Mouse (Mus musculus) heart, embryonic 15.5 days (tissue): ENCODE results near the gene Olfr955. TPM values are rescaled to one million over a fixed set of nuclear protein-coding genes. Genes with fewer than 3 reads are reported as not detected.

Experiments
- ATAC-seq: fragments of 200-750 bp; cut with Nextera tagmentation; replicated peaks from 2 replicates; pipeline ENCODE4 v1.8.0; 2017; ENCODE audit warnings: low read depth, moderate TSS enrichment; ENCODE audit not compliant: insufficient number of reproducible peaks, insufficient read depth, low FRiP score
- H3K27ac ChIP-seq: fragments of 300-500 bp; sonication (generic); 2 replicates; pipeline ENCODE4 v1.5.1; 2015; ENCODE audit warnings: mild to moderate bottlenecking, inconsistent platforms
- H3K27me3 ChIP-seq: fragments of 300-500 bp; sonication (generic); 2 replicates; pipeline ENCODE4 v1.6.1; 2015; ENCODE audit warnings: inconsistent platforms
- H3K36me3 ChIP-seq: fragments of 300-500 bp; sonication (generic); 2 replicates; pipeline ENCODE4 v1.6.1; 2015; ENCODE audit warnings: mild to moderate bottlenecking, inconsistent platforms
- H3K4me1 ChIP-seq: fragments of 300-500 bp; sonication (generic); replicated peaks from 2 replicates; pipeline ENCODE4 v1.6.1; 2015; ENCODE audit warnings: inconsistent platforms
- H3K4me2 ChIP-seq: fragments of 300-500 bp; sonication (generic); 2 replicates; pipeline ENCODE4 v1.6.1; 2015; ENCODE audit warnings: inconsistent platforms, mild to moderate bottlenecking, moderate library complexity
- H3K4me3 ChIP-seq: fragments of 300-500 bp; sonication (generic); 2 replicates; pipeline ENCODE4 v1.5.1; 2015; ENCODE audit warnings: mild to moderate bottlenecking, inconsistent platforms
- H3K9ac ChIP-seq: fragments of 300-500 bp; sonication (generic); 2 replicates; pipeline ENCODE4 v1.6.1; 2015; ENCODE audit warnings: mild to moderate bottlenecking, inconsistent platforms
- H3K9me3 ChIP-seq: fragments of 300-500 bp; sonication (generic); replicated peaks from 2 replicates; pipeline ENCODE4 v1.6.1; 2016; ENCODE audit warnings: inconsistent platforms
- WGBS: fragments of 180-500 bp; shearing (Covaris S2); methylation state at CpG from one replicate; pipeline ENCODE4 v1.1.7; 2015; ENCODE audit warnings: mixed read lengths; 5-methylcytosine and 5-hydroxymethylcytosine counted together
- polyA plus RNA-seq: library from polyadenylated mRNA; unstranded; fragments of >200 nt; fragmentation: Nextera tagmentation; extraction: Ambion mirVana; gene quantifications from 2 replicates; pipeline ENCODE4 v1.2.1, GENCODE M21; 2015

The Olfr955 gene
- polyA plus RNA-seq: not detected in 2 replicates

DNA sequence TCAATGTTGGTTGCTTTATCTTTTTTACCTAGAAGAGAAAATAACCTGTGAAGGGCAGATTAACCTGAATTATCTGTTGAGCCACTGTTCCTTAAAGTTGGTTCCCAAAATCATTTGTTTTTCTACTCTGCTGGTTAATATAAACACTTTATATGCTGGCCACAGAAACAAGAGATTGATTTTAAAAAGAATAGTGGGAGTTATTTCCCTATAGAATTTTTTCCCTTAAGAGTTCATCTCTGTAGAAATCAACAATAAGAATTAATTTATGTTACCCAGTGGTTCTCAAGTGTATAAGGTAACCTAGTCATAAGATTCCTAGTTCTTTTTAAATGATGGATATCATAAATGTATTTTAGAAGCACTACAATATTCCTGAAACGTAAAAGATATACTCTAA, at the start of gene Olfr955:
Olfr955 (minus strand) TSS at position 101 of the 400 bp plus-strand sequence.
- Histone ChIP-seq H3K4me2 (no peak within 1 kb of the TSS), H3K4me1 (no peaks in the 10 kb centered on the region), H3K27me3 (no peaks in the 10 kb centered on the region), H3K4me3 (no peak within 1 kb of the TSS), H3K9ac (no peak within 1 kb of the TSS), H3K27ac (no peak within 1 kb of the TSS), H3K9me3 (no peaks in the 10 kb centered on the region), H3K36me3 (no peaks in the 10 kb centered on the region)
- 48% methylated on average over 1 of the region's 1 CpGs for WGBS
- ATAC-seq: no peak

DNA sequence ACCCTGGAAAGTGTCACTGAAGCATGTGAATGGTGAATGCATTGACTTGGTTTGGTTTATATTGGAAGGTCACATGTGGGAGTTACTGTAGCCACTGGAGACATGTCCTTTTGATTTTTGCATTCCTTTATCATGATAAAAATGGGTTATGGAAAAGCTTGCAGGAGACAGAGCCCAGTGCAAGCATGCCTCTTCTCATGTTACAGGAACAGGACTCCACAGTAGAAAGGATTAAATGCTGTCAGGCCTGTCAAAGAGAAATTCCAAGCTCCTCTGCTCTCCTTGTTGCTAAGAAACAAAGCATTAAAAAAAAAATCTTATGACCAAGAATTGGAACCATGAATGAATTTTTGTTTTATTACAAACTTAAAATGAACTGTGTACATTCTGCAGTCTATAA, 46.9 kb upstream of the Olfr955 start:
- no peak for ATAC-seq
- Histone ChIP-seq H3K27me3 (no peaks in the 10 kb centered on the region), H3K4me2 (no peak overlapping the region), H3K4me3 (no peak overlapping the region), H3K9me3 (no peaks in the 10 kb centered on the region), H3K4me1 (no peaks in the 10 kb centered on the region), H3K27ac (no peak overlapping the region), H3K36me3 (no peaks in the 10 kb centered on the region), H3K9ac (no peak overlapping the region)

DNA sequence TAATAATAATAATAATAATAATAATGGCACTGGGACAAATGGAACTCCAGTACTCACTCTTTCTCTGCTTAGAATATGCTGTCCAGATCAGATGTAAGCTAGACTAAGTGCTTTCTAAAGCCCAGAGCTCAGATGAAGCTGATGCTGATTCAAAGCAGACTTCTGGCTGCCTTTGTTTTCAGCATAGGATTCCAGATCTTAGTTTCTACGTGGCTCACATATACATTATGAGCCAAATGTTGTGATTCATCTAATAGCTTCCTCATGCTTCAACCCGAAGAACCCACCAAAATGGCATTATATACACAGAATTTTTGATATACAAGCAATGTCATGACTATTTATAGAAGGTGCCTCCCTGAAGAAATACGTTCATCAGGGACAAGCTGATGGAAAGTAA, 43.8 kb upstream of the Olfr955 start, which contains the start of gene Olfr957:
Olfr957 (minus strand) TSS at position 279 of the 400 bp plus-strand sequence.
- H3K4me3 ChIP-seq: no peak within 1 kb of the TSS
- no peaks in the 10 kb centered on the region for H3K9me3 ChIP-seq
- no peaks in the 10 kb centered on the region for H3K27me3 ChIP-seq
- H3K4me1 ChIP-seq: no peaks in the 10 kb centered on the region
- ATAC-seq: no peak
- no peak within 1 kb of the TSS for H3K4me2 ChIP-seq
- 53% methylated on average over 3 of the region's 3 CpGs for WGBS
- no peak within 1 kb of the TSS for H3K9ac ChIP-seq
- H3K36me3 ChIP-seq: no peaks in the 10 kb centered on the region
- no peak within 1 kb of the TSS for H3K27ac ChIP-seq

DNA sequence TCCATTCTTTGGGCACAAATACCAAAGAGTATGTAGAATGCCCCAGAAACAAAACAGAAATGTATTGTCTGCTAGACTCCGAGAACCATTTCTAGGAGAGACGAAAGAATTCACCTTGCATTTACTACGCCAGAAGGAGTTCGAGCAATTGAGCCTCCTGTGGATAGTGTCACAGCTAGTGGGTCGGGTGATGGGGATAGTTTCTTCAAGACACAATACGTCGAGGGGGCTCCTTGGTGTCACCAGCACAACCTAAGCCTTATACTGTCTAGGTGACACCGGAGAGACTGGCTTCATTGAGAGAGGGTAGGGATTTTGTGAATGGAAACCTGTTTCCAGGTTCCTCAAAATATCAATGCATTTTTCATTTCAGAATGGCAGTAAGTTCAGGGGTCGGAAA, 37.7 kb upstream of the Olfr955 start:
- Histone ChIP-seq H3K9me3 (no peaks in the 10 kb centered on the region), H3K9ac (no peak overlapping the region), H3K4me2 (no peak overlapping the region), H3K4me3 (no peak overlapping the region), H3K27me3 (no peaks in the 10 kb centered on the region), H3K4me1 (no peaks in the 10 kb centered on the region), H3K27ac (no peak overlapping the region), H3K36me3 (no peaks in the 10 kb centered on the region)
- 70% methylated on average over 9 of the region's 9 CpGs for WGBS
- no peak for ATAC-seq

DNA sequence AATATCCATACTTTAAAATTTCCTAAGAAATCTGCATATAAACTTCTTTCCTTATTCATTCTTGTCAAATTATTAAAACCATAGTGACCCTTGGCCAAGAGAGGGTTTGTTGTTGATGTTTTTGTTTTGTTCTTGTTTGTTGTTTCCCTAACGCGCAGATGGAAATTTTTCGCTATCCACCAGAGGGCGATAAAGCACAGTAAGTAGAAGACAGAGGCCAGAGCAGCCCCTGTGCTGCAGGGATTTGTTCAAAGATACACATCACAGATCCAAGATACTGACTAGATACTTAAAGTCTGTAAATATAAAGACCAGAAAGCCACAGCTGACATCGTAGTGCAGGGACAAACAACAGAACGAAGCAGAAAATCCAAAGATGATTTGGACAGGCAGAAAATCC, 37.3 kb upstream of the Olfr955 start:
- WGBS: 10% methylated on average over 6 of the region's 6 CpGs
- Histone ChIP-seq H3K9ac (no peak overlapping the region), H3K36me3 (no peaks in the 10 kb centered on the region), H3K27ac (no peak overlapping the region), H3K4me2 (no peak overlapping the region), H3K4me3 (no peak overlapping the region), H3K27me3 (no peaks in the 10 kb centered on the region), H3K4me1 (no peaks in the 10 kb centered on the region), H3K9me3 (no peaks in the 10 kb centered on the region)
- no peak for ATAC-seq

DNA sequence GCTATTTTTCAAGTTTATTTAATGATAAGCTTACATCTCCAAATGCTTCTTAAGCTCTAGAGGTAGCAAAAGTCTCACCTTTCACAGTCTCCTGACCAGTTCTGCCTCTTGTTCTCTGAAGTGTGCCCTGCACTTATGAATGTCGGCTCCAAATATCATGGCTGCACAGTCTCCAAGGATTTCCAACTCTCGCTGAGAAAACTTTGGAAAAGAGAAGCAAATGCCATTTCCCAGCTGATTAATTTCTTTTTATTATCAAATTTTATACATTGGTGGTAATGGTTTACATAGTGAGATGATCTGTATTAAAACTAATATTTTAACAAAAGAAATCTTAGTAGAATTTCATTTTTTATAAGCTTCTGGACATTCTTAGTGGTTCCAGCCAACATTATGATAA, 22.2 kb upstream of the Olfr955 start, which contains the start of gene Olfr44:
Olfr44 (minus strand) TSS at position 101 of the 400 bp plus-strand sequence.
- 76% methylated on average over 2 of the region's 2 CpGs for WGBS
- Histone ChIP-seq H3K4me2 (no peak within 1 kb of the TSS), H3K36me3 (no peaks in the 10 kb centered on the region), H3K4me3 (no peak within 1 kb of the TSS), H3K27me3 (no peaks in the 10 kb centered on the region), H3K9me3 (no peaks in the 10 kb centered on the region), H3K27ac (no peak within 1 kb of the TSS), H3K4me1 (no peaks in the 10 kb centered on the region), H3K9ac (no peak within 1 kb of the TSS)
- ATAC-seq: no peak

DNA sequence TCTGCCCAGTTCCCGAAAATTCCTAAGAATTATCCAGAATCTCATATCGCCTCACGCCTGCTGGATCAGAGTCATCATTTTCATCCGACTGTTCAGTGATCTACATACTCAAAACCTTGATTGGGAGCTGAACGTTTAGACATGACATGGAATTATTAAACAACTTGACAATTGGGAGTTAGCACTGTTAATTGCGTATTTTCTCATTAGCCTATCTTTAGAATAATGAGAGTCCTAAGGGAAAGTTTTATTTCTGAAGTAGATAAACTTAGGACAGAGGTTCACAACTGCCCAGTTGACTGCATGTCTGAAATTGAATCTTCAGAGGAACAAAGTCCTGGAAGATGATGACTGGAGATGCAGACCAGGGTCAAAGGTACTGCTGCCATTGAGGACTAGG, 15.3 kb downstream of the Olfr955 start, which contains the start of gene Olfr954:
Olfr954 (plus strand) TSS at position 301 of the 400 bp plus-strand sequence.
- no peak within 1 kb of the TSS for H3K9ac ChIP-seq
- no peaks in the 10 kb centered on the region for H3K4me1 ChIP-seq
- WGBS: 74% methylated on average over 6 of the region's 6 CpGs
- H3K9me3 ChIP-seq: no peaks in the 10 kb centered on the region
- no peak for ATAC-seq
- no peak within 1 kb of the TSS for H3K4me3 ChIP-seq
- no peak within 1 kb of the TSS for H3K4me2 ChIP-seq
- no peak within 1 kb of the TSS for H3K27ac ChIP-seq
- no peaks in the 10 kb centered on the region for H3K27me3 ChIP-seq
- H3K36me3 ChIP-seq: no peaks in the 10 kb centered on the region

DNA sequence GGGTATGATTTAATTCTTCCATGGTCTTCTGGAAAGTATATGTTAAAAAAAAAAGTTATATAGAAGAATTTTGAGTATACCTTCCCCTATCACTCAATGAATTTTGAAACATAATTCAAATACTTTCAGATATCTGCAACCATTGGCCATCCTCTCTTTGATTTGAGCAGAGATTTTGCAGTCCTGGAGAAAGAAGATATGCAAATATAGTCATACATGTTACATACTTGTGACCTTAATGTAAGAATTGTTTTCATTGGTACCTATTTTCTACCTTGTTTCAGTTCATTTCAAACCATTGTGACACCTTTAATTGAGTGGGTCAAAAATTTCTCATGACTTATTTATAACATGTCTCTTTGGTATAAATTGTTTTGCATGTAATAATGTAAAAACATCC, 44.7 kb downstream of the Olfr955 start, which contains the start of gene Olfr952:
Olfr952 (minus strand) TSS at position 101 of the 400 bp plus-strand sequence.
- Histone ChIP-seq H3K9ac (no peak within 1 kb of the TSS), H3K4me1 (no peaks in the 10 kb centered on the region), H3K36me3 (no peaks in the 10 kb centered on the region), H3K4me2 (no peak within 1 kb of the TSS), H3K4me3 (no peak within 1 kb of the TSS), H3K9me3 (no peaks in the 10 kb centered on the region), H3K27me3 (no peaks in the 10 kb centered on the region), H3K27ac (no peak within 1 kb of the TSS)
- no peak for ATAC-seq

Other genes with a start within 250 kb of the Olfr955 start
- not detected in 2 replicates for gene Olfr1537, start 221.9 kb downstream of the Olfr955 start, polyA plus RNA-seq
- not detected in 2 replicates for gene Olfr945, start 195.1 kb downstream of the Olfr955 start, polyA plus RNA-seq
- not detected in 2 replicates for gene Olfr948, start 145.9 kb downstream of the Olfr955 start, polyA plus RNA-seq
- not detected in 2 replicates for gene Olfr951, start 84.5 kb downstream of the Olfr955 start, polyA plus RNA-seq
- gene Olfr952, start 44.8 kb downstream of the Olfr955 start, polyA plus RNA-seq: not detected in 2 replicates
- gene Olfr954, start 15.2 kb downstream of the Olfr955 start, polyA plus RNA-seq: not detected in 2 replicates
- gene Olfr44, start 22.1 kb upstream of the Olfr955 start, polyA plus RNA-seq: not detected in 2 replicates
- not detected in 2 replicates for gene Olfr957, start 43.9 kb upstream of the Olfr955 start, polyA plus RNA-seq
- gene Olfr958, start 82.1 kb upstream of the Olfr955 start, polyA plus RNA-seq: not detected in 2 replicates
- gene Olfr959, start 103.6 kb upstream of the Olfr955 start, polyA plus RNA-seq: not detected in 2 replicates
- 8.2 and 11.3 TPM in 2 replicates for gene AW551984, start 132.5 kb upstream of the Olfr955 start, polyA plus RNA-seq
- not detected in 2 replicates for gene Olfr148, start 138.7 kb upstream of the Olfr955 start, polyA plus RNA-seq
- gene Olfr960, start 149.4 kb upstream of the Olfr955 start, polyA plus RNA-seq: not detected in 2 replicates
- not detected in 2 replicates for gene Olfr961, start 173.1 kb upstream of the Olfr955 start, polyA plus RNA-seq
- not detected in 2 replicates for gene Olfr963, start 195.3 kb upstream of the Olfr955 start, polyA plus RNA-seq
- gene Olfr149, start 235.2 kb upstream of the Olfr955 start, polyA plus RNA-seq: not detected in 2 replicates
- gene Olfr965, start 239.4 kb upstream of the Olfr955 start, polyA plus RNA-seq: not detected in 2 replicates